Mouse (Mus musculus): Measurements from ENCODE around the gene Cdk2ap2.
A peak's percentile ranks its signal among the peaks of the same experiment; 100 is the strongest.
"Not testable (repeated sequence)": the region's sequence is repeated elsewhere in the genome, so short reads cannot be mapped to it uniquely, and the experiment has no call there.

Gene Cdk2ap2

DNA sequence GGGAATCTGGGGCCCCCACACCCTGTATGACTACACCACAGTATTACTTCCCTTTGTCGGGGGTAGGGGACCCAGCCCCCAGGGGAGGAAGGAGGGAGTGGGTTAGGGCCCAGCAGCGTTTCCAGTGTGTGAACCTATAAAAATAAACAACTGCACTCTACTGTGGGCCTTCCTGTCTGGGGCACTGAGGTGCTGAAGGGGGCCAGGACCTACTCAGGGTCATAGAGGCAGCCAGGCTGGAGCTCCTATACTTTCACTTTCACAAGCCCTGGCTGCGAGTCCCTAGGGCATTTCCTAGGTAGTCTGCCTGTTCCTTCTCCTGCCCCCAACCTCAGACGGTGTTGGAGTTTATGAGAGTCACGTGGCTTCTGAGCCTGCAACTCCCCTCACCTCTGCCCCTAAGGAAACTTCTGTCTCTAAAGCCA is 16.8 kb downstream of the Cdk2ap2 start:
- DNase-seq (ENCODE audit: extremely low read depth, low read depth, low spot score) = no peak

DNA sequence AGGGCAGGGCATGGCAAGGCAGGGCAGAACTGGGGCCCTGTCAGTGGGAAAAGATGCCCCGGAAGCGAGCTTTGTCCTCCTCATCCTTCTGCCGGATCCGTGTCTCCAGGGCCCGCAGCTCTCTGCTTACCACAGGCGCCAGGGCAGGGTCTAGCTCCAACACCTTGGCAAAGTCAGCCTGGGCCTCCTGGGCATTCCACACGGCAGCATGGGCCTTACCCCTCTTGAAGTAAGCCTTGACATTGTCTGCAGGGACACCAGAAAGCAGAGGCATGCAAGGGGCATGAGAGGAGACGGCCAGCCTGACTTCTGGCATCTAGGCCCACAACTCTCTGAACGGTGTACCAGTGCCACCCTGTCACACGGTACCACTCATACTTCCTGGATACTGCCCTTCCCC is 17.6 kb downstream of the Cdk2ap2 start:
- no peak for DNase-seq (ENCODE audit: extremely low read depth, low read depth, low spot score)

DNA sequence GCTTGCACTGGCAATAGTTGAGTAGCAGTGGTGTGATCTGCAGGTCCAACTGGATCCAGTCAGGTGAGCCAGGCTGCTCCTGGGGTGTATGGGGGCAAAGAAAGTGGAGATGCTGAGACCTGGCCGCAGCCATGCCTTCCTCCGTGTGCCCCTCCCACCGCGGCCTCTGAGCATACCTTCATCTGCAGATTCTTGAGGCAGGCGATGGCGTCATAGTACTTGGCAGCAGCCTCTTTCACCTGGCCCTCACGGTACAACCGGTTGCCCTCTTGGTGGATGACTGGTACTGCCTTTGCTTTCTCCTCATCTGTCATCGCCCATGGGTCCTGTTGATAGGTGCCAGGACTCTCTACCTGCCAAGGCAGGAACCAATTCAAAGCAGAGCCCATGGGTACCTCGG is 18.2 kb downstream of the Cdk2ap2 start:
- no peak for DNase-seq (ENCODE audit: extremely low read depth, low read depth, low spot score)

DNA sequence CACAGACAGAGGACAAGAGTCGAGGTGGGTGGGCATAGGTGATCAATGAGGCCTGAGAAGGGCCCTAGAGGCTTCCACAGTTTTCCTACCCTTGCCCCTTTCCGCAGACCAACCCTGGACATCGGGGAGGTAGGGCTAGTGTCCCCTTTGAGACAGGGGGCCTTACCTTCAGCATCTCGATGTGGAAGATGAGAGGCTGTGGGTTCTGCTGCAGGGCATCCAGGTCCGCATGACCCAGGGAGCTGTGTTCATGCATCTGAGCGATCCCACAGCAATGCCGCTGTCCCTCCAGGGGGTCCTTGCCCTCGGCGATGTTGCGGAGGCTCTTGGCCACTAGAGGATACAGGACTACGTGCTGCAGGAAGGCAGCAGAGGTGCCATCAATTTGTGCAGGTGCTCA is 18.8 kb downstream of the Cdk2ap2 start:
- DNase-seq (ENCODE audit: extremely low read depth, low read depth, low spot score) = no peak

DNA sequence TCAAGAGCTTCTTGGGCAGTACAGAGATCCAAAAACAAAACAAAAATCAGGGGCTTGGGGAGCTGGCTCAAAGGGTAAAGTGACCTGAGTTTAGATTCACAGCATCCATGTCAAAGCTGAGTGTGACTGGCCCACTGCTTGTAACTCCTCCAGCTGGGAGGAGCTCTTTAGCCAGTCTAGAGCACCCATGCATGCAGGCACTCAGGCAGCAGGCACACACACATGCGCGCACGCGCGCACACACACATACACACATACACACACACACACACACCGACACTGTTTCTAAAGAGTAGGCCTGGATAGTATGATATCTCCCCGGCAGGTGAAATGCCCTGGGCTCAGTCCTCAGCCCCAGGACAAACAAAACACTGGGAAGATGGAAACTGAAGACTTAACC is 20.0 kb downstream of the Cdk2ap2 start:
- DNase-seq (ENCODE audit: extremely low read depth, low read depth, low spot score) = no peak

DNA sequence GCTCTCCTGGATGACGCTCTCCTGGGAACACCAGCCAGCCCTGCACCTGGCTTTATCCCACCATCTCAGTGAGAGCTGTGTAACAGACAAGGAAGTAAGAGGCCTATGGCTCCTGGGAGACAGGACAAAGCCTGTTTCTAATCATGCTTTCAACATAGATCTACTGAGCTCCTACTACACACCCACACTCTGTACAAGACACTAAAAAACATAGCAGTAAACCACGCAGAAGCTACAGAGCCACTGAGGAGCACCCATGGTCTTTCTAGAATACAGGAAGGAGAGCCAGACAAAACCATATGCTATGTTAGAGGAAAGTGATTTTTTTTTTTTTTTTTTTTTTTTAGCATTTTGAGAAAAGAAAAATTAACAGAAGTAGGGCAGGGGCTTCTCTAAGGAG is 21.4 kb downstream of the Cdk2ap2 start:
- DNase-seq (ENCODE audit: extremely low read depth, low read depth, low spot score) = no peak

DNA sequence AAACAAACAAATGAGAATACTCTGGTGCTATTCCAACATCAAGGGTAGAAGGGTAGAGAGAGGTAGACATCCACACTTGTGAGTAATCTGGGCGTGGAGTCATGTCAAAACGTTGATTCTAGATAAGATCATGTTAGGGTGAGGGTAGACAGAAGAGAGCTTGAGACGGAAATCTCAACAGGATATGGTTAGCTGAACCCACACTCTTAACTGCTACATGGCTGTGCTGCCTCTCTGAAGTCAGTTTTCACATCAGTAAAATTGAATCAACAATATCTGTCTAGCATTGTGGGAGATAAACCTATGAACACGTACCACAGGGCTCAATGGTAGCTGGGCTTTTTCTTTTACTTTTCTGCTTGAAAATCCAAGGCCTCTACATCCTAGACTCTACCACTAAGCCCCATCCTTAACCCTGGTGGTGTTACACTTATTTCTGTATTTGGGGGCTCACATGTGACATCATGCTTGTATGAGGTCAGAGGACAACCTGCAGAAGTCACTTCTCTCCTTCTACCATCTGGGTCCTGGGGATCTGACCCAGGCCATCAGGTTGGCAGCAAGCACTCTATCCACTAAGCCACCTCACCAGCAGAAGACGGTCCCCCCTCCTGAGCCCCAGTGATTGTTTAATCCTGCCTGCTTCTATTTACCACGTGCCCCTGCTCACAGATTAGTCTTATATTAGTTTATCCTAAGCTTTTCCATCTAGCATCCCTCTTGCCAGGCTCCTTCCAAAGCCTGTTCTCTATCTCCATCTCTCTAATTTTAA is 22.9 kb downstream of the Cdk2ap2 start:
- no peak for DNase-seq (ENCODE audit: extremely low read depth, low read depth, low spot score)

GRCm38 (mm10) chr19:4120496-4120895 is 23.5 kb downstream of the Cdk2ap2 start:
- no peak for DNase-seq (ENCODE audit: extremely low read depth, low read depth, low spot score)

GRCm38 (mm10) chr19:4121097-4121805 is 24.3 kb downstream of the Cdk2ap2 start:
- DNase-seq (ENCODE audit: extremely low read depth, low read depth, low spot score) = peak; percentile 79

- not testable (repeated sequence) for DNase-seq (ENCODE audit: extremely low read depth, low read depth, low spot score)
Measured at GRCm38 (mm10) chr19:4121896-4122295, 24.9 kb downstream of the Cdk2ap2 start.

- DNase-seq (ENCODE audit: extremely low read depth, low read depth, low spot score) = no peak
Measured at GRCm38 (mm10) chr19:4122411-4123370, 25.7 kb downstream of the Cdk2ap2 start.

GRCm38 (mm10) chr19:4124432-4124831 is 27.4 kb downstream of the Cdk2ap2 start:
- no peak for DNase-seq (ENCODE audit: extremely low read depth, low read depth, low spot score)

GRCm38 (mm10) chr19:4125268-4125667 is 28.3 kb downstream of the Cdk2ap2 start:
- not testable (repeated sequence) for DNase-seq (ENCODE audit: extremely low read depth, low read depth, low spot score)

DNA sequence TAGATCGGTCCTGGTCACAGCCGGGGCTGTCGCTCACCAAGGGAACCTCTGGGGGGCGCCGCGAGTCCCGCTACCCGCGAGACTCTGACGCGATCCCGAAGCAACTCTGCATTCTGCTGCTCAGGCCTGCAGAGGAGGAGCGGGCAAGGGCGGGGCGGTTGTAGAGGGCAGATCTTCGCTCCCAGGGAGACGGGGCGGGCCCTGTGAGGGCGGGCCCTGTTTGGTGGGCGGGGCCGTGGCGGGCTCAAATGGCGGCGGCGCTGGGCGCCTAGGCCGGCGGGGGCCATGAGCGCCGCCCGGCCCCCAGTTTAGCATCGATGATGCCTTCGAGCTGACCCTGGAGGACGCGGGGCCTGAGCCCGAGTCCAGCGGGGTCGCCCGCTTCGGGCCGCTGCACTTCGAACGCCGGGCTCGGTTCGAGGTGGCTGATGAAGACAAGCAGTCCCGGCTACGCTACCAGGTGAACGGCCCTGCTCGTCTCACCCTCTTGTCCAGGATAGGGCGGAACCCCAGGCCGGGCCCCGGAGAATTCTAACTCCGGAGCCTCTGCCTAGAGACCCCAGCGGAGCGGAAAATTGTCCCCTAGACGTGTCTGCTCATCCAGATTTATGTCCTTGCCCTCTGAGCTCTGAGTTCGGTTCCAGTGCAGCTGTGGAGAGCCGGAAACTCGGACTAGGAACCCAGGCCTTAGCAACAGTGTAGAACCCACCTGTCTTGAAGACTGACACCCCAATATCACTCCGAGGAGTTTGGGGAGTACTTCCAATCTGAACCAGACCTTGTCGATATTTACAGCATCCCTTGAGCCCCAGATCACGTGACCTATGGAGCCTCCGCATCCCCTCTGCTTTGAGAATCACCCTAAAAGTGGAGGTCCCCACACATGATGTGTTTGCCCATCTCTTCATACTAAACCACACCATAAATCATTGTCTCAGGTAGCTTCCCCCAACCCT is 29.0 kb downstream of the Cdk2ap2 start, which contains the start of gene Aip:
Aip (minus strand) TSS at position 118 of the 956 bp plus-strand sequence.
- no peak for DNase-seq (ENCODE audit: extremely low read depth, low read depth, low spot score)

GRCm38 (mm10) chr19:4126759-4127495 is 29.9 kb downstream of the Cdk2ap2 start:
- no peak for DNase-seq (ENCODE audit: extremely low read depth, low read depth, low spot score)

GRCm38 (mm10) chr19:4129462-4129861 is 32.5 kb downstream of the Cdk2ap2 start:
- DNase-seq (ENCODE audit: extremely low read depth, low read depth, low spot score) = no peak

GRCm38 (mm10) chr19:4130106-4130505 is 33.1 kb downstream of the Cdk2ap2 start:
- no peak for DNase-seq (ENCODE audit: extremely low read depth, low read depth, low spot score)

DNA sequence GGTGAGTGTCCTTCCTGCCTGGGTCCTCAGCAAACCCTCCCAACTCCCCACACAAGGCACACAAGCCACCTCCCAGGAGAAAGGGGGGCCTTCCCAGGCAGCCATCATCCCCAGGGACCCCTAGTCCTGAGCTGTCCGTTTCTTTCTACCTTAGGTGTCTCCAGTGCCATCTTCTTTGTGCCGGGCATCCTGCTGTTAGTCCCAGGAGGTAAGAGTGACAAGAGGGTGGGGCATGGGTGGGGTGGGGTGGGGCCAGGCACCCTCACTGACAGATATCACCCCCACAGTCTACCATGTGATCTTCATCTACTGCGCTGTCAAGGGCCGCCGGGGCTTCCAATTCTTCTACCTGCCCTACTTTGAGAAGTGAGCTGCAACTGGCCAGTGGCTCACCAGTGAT is 34.1 kb downstream of the Cdk2ap2 start:
- no peak for DNase-seq (ENCODE audit: extremely low read depth, low read depth, low spot score)

DNA sequence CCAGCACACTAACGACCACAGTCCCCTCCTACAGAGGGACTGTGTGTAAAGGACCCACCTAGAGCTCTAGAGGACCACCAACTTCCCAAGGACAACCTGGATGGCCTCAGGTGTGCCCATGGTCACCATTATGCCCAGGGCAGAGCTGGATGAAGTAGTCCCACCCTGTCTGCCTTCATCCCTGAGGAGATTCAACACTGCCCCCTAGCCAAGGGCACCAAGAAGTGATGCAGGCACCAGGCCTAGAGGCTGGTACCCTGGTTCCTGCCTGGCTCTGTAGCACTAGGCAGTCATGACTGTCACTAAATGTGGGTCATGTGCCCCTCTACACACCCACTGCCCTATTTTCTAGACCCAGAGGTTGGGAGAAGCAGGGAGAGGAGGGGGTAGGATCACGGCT is 34.8 kb downstream of the Cdk2ap2 start:
- no peak for DNase-seq (ENCODE audit: extremely low read depth, low read depth, low spot score)
